Mouse (Mus musculus) liver, postnatal 0 days (tissue): Measurements from ENCODE around the gene Snx17.
A peak's percentile ranks its signal among the peaks of the same experiment; 100 is the strongest.

Source experiments
- CTCF ChIP-seq: sonication (generic); IDR thresholded peaks from 2 replicates; pipeline ENCODE4 v1.5.1; 2016; ENCODE audit warnings: antibody characterized with exemption, low read depth
- EP300 ChIP-seq: IDR thresholded peaks from 2 replicates; pipeline ENCODE4 v1.6.1; 2016; ENCODE audit warnings: antibody characterized with exemption, low read depth, mild to moderate bottlenecking

DNA sequence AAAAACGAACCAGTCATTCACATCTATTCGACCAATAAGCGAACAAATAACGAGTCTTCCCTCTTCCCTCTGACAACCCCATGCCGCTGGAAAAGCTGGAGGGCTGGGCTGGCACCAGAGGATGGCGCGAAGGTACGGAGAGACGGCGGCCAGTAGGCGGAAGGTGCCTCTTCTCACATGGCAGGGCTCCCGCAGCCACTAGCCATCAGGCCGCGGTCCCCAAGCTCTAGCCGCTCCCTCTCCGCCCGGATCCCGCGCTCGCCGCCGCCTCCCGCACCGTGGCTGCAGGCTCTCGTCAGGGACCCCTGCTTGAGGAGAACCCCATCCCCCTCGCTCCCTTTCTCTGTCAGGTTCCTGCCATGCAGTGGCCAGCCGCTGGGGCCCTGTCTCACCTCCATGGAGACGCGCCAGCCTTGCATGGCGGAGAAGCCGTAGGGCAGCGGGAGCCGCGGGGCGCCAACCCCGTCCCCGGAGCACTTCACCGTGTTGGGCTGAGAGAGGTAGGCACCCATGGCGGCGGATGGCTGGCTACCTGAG lies 27.0 kb downstream of the Snx17 start:
- TF ChIP-seq CTCF (peak; percentile 31), EP300 (no peak)
